Mouse (Mus musculus): ENCODE measurements around the gene Pogk.

The Pogk gene

GRCm38 (mm10) chr1:166388511-166388910, 21.2 kb downstream of the Pogk start:
- no peak for TF ChIP-seq GATA4 (IDR thresholded peaks at IDR 0.05; ENCODE audit: insufficient replicate concordance, low read length)

GRCm38 (mm10) chr1:166385431-166385830, 24.2 kb downstream of the Pogk start:
- no peak for TF ChIP-seq GATA4 (IDR thresholded peaks at IDR 0.05; ENCODE audit: insufficient replicate concordance, low read length)

- no peak for TF ChIP-seq GATA4 (IDR thresholded peaks at IDR 0.05; ENCODE audit: insufficient replicate concordance, low read length)
These were observed 25.0 kb downstream of the Pogk start for GRCm38 (mm10) chr1:166384614-166385013.

GRCm38 (mm10) chr1:166382626-166383025, 27.0 kb downstream of the Pogk start:
- no peak for TF ChIP-seq GATA4 (IDR thresholded peaks at IDR 0.05; ENCODE audit: insufficient replicate concordance, low read length)

GRCm38 (mm10) chr1:166381821-166382220, 27.8 kb downstream of the Pogk start:
- no peak for TF ChIP-seq GATA4 (IDR thresholded peaks at IDR 0.05; ENCODE audit: insufficient replicate concordance, low read length)

- no peak for TF ChIP-seq GATA4 (IDR thresholded peaks at IDR 0.05; ENCODE audit: insufficient replicate concordance, low read length)
These were observed 28.3 kb downstream of the Pogk start for GRCm38 (mm10) chr1:166381336-166381735.

- no peak for TF ChIP-seq GATA4 (IDR thresholded peaks at IDR 0.05; ENCODE audit: insufficient replicate concordance, low read length)
These were observed 29.9 kb downstream of the Pogk start for GRCm38 (mm10) chr1:166379630-166380231.

- no peak; the same call in 1 of the 2 replicates for TF ChIP-seq GATA4 (IDR thresholded peaks at IDR 0.05; ENCODE audit: insufficient replicate concordance, low read length)
These were observed 30.5 kb downstream of the Pogk start, which contains the start of gene Tada1 for GRCm38 (mm10) chr1:166379013-166379629. Tada1 (plus strand) TSS chr1:166379097.

- TF ChIP-seq GATA4 (IDR thresholded peaks at IDR 0.05; ENCODE audit: insufficient replicate concordance, low read length) = peak; percentile 5; the same call in 1 of the 2 replicates
These were observed 31.1 kb downstream of the Pogk start for GRCm38 (mm10) chr1:166378431-166379012.

- no peak for TF ChIP-seq GATA4 (IDR thresholded peaks at IDR 0.05; ENCODE audit: insufficient replicate concordance, low read length)
These were observed 32.5 kb downstream of the Pogk start for GRCm38 (mm10) chr1:166377171-166377570.

- no peak for TF ChIP-seq GATA4 (IDR thresholded peaks at IDR 0.05; ENCODE audit: insufficient replicate concordance, low read length)
These were observed 46.5 kb downstream of the Pogk start for GRCm38 (mm10) chr1:166363122-166363521.

- no peak for TF ChIP-seq GATA4 (IDR thresholded peaks at IDR 0.05; ENCODE audit: insufficient replicate concordance, low read length)
These were observed 47.0 kb downstream of the Pogk start for GRCm38 (mm10) chr1:166362659-166363058.

GRCm38 (mm10) chr1:166361842-166362241, 47.8 kb downstream of the Pogk start:
- no peak for TF ChIP-seq GATA4 (IDR thresholded peaks at IDR 0.05; ENCODE audit: insufficient replicate concordance, low read length)

- TF ChIP-seq GATA4 (IDR thresholded peaks at IDR 0.05; ENCODE audit: insufficient replicate concordance, low read length) = no peak
These were observed 48.8 kb downstream of the Pogk start for GRCm38 (mm10) chr1:166360896-166361295.

- TF ChIP-seq GATA4 (IDR thresholded peaks at IDR 0.05; ENCODE audit: insufficient replicate concordance, low read length) = no peak
These were observed 49.4 kb downstream of the Pogk start for GRCm38 (mm10) chr1:166360157-166360855.

GRCm38 (mm10) chr1:166349751-166350150, 59.9 kb downstream of the Pogk start:
- no peak for TF ChIP-seq GATA4 (IDR thresholded peaks at IDR 0.05; ENCODE audit: insufficient replicate concordance, low read length)
